Mouse (Mus musculus) midbrain, embryonic 12.5 days (tissue): ENCODE measurements around the gene Rnase4. TPM values are rescaled to one million over a fixed set of nuclear protein-coding genes. Genes with fewer than 3 reads are reported as not detected.
A peak's percentile ranks its signal among the peaks of the same experiment; 100 is the strongest.
"Not testable (repeated sequence)": the region's sequence is repeated elsewhere in the genome, so short reads cannot be mapped to it uniquely, and the experiment has no call there.

Source experiments
- ATAC-seq: fragments of 200-750 bp; cut with Nextera tagmentation; 2 replicates; pipeline ENCODE4 v1.8.0; 2017; ENCODE audit warnings: low read depth, moderate TSS enrichment, moderate library complexity; ENCODE audit not compliant: low FRiP score
- H3K27ac ChIP-seq: fragments of 300-500 bp; sonication (generic); replicated peaks from 2 replicates; pipeline ENCODE4 v1.5.1; 2016; ENCODE audit warnings: mild to moderate bottlenecking
- H3K27me3 ChIP-seq: fragments of 300-500 bp; sonication (generic); 2 replicates; pipeline ENCODE4 v1.6.1; 2016; ENCODE audit warnings: mild to moderate bottlenecking
- H3K36me3 ChIP-seq: fragments of 300-500 bp; sonication (generic); 2 replicates; pipeline ENCODE4 v1.6.1; 2016
- H3K4me1 ChIP-seq: fragments of 300-500 bp; sonication (generic); 2 replicates; pipeline ENCODE4 v1.6.1; 2016
- H3K4me2 ChIP-seq: fragments of 300-500 bp; sonication (generic); replicated peaks from 2 replicates; pipeline ENCODE4 v1.6.1; 2016; ENCODE audit warnings: mild to moderate bottlenecking, moderate library complexity
- H3K4me3 ChIP-seq: fragments of 300-500 bp; sonication (generic); 2 replicates; pipeline ENCODE4 v1.5.1; 2016; ENCODE audit warnings: mild to moderate bottlenecking
- H3K9ac ChIP-seq: fragments of 300-500 bp; sonication (generic); replicated peaks from 2 replicates; pipeline ENCODE4 v1.6.1; 2016; ENCODE audit warnings: mild to moderate bottlenecking, moderate library complexity
- H3K9me3 ChIP-seq: fragments of 300-500 bp; sonication (generic); 2 replicates; pipeline ENCODE4 v1.6.1; 2016; ENCODE audit warnings: mild to moderate bottlenecking
- WGBS: fragments of 180-500 bp; shearing (Covaris S2); methylation state at CpG from one replicate; pipeline ENCODE4 v1.1.7; 2016; 5-methylcytosine and 5-hydroxymethylcytosine counted together
- polyA plus RNA-seq: library from polyadenylated mRNA; unstranded; fragments of >200 nt; fragmentation: Nextera tagmentation; extraction: Ambion mirVana; gene quantifications from 2 replicates; pipeline ENCODE4 v1.2.1, GENCODE M21; 2016

The Rnase4 gene
- polyA plus RNA-seq, 1 experiment from 2014 or later = 14.2 TPM

GRCm38 (mm10) chr14:51090077-51090781 lies 648 bp upstream of the Rnase4 start:
- WGBS = under 1% methylated on average over 27 of the region's 27 CpGs
- Histone ChIP-seq H3K27ac (peak overlapping the region; percentile 76), H3K4me3 (peak overlapping the region; percentile 64), H3K4me2 (peak overlapping the region; percentile 75), H3K9me3 (no peaks in the 10 kb centered on the region), H3K27me3 (peaks cover 26% of the 10 kb centered on the region), H3K4me1 (0 out of 2 replicates have a peak, but pooled peaks cover 10% of the 10 kb centered on the region), H3K9ac (peak overlapping the region; percentile 53), H3K36me3 (no peaks in the 10 kb centered on the region)
- peak; percentile 47 for ATAC-seq

GRCm38 (mm10) chr14:51092073-51092620 lies 1.3 kb downstream of the Rnase4 start:
- no peak overlapping the region for H3K4me3 ChIP-seq
- H3K4me2 ChIP-seq = no peak overlapping the region
- H3K27me3 ChIP-seq = peaks cover 17% of the 10 kb centered on the region
- ATAC-seq = no peak
- H3K27ac ChIP-seq = no peak overlapping the region
- no peaks in the 10 kb centered on the region for H3K9me3 ChIP-seq
- H3K9ac ChIP-seq = no peak overlapping the region
- 54% methylated on average over 8 of the region's 8 CpGs for WGBS
- H3K4me1 ChIP-seq = 0 out of 2 replicates have a peak, but pooled peaks cover 10% of the 10 kb centered on the region
- no peaks in the 10 kb centered on the region for H3K36me3 ChIP-seq

- H3K9ac ChIP-seq = no peak overlapping the region
- no peak for ATAC-seq
- H3K9me3 ChIP-seq = no peaks in the 10 kb centered on the region
Observed at GRCm38 (mm10) chr14:51093496-51093895, 2.6 kb downstream of the Rnase4 start.

GRCm38 (mm10) chr14:51094096-51094875 lies 3.4 kb downstream of the Rnase4 start:
- 86% methylated on average over 5 of the region's 5 CpGs for WGBS
- Histone ChIP-seq H3K4me3 (no peak overlapping the region), H3K4me1 (no peaks in the 10 kb centered on the region), H3K9ac (no peak overlapping the region), H3K27ac (no peak overlapping the region), H3K9me3 (no peaks in the 10 kb centered on the region), H3K27me3 (peaks cover 17% of the 10 kb centered on the region), H3K36me3 (no peaks in the 10 kb centered on the region), H3K4me2 (no peak overlapping the region)
- ATAC-seq = no peak

More at GRCm38 (mm10) chr14:51093496-51093895, 2.6 kb downstream of the Rnase4 start:
- Histone ChIP-seq H3K4me2 (no peak overlapping the region), H3K4me1 (0 out of 2 replicates have a peak, but pooled peaks cover 6% of the 10 kb centered on the region), H3K27me3 (peaks cover 17% of the 10 kb centered on the region), H3K27ac (no peak overlapping the region), H3K4me3 (no peak overlapping the region), H3K36me3 (no peaks in the 10 kb centered on the region)
- 33% methylated on average over 3 of the region's 3 CpGs for WGBS

GRCm38 (mm10) chr14:51094921-51095320 lies 4.0 kb downstream of the Rnase4 start:
- Histone ChIP-seq H3K36me3 (no peaks in the 10 kb centered on the region), H3K4me1 (no peaks in the 10 kb centered on the region), H3K4me2 (no peak overlapping the region), H3K27me3 (peaks cover 17% of the 10 kb centered on the region), H3K27ac (no peak overlapping the region), H3K9me3 (no peaks in the 10 kb centered on the region), H3K9ac (no peak overlapping the region), H3K4me3 (no peak overlapping the region)
- WGBS = 76% methylated on average over 9 of the region's 9 CpGs
- no peak for ATAC-seq

- no peak overlapping the region for H3K9ac ChIP-seq
- H3K4me2 ChIP-seq = no peak overlapping the region
- no peak overlapping the region for H3K27ac ChIP-seq
- H3K27me3 ChIP-seq = peaks cover 15% of the 10 kb centered on the region
- WGBS = 74% methylated on average over 9 of the region's 9 CpGs
- H3K36me3 ChIP-seq = no peaks in the 10 kb centered on the region
- H3K4me3 ChIP-seq = no peak overlapping the region
- no peak for ATAC-seq
- no peaks in the 10 kb centered on the region for H3K4me1 ChIP-seq
- H3K9me3 ChIP-seq = no peaks in the 10 kb centered on the region
Observed at GRCm38 (mm10) chr14:51095736-51096524, 5.1 kb downstream of the Rnase4 start.

- H3K36me3 ChIP-seq = not testable (repeated sequence)
- ATAC-seq = peak; percentile 45
Observed at GRCm38 (mm10) chr14:51098300-51098699, 7.4 kb downstream of the Rnase4 start.

GRCm38 (mm10) chr14:51098921-51099320 lies 8.0 kb downstream of the Rnase4 start:
- no peak for ATAC-seq

More at GRCm38 (mm10) chr14:51098300-51098699, 7.4 kb downstream of the Rnase4 start:
- H3K4me1 ChIP-seq, H3K27me3 ChIP-seq, H3K27ac ChIP-seq, H3K4me2 ChIP-seq, H3K9me3 ChIP-seq, H3K9ac ChIP-seq, H3K4me3 ChIP-seq: not testable (repeated sequence)
- 54% methylated on average over 1 of the region's 1 CpGs for WGBS

GRCm38 (mm10) chr14:51101284-51101683 lies 10.4 kb downstream of the Rnase4 start:
- Histone ChIP-seq H3K9me3 (no peaks in the 10 kb centered on the region), H3K4me3 (no peak overlapping the region), H3K36me3 (no peaks in the 10 kb centered on the region), H3K4me2 (no peak overlapping the region), H3K27ac (no peak overlapping the region), H3K4me1 (no peaks in the 10 kb centered on the region), H3K9ac (no peak overlapping the region), H3K27me3 (no peaks in the 10 kb centered on the region)
- WGBS = 85% methylated on average over 9 of the region's 9 CpGs
- ATAC-seq = no peak

More at GRCm38 (mm10) chr14:51098921-51099320, 8.0 kb downstream of the Rnase4 start:
- H3K9ac ChIP-seq = no peak overlapping the region
- no peaks in the 10 kb centered on the region for H3K9me3 ChIP-seq
- H3K27ac ChIP-seq = no peak overlapping the region
- H3K4me1 ChIP-seq = no peaks in the 10 kb centered on the region
- H3K27me3 ChIP-seq = no peaks in the 10 kb centered on the region
- no peak overlapping the region for H3K4me3 ChIP-seq
- H3K4me2 ChIP-seq = no peak overlapping the region
- no peaks in the 10 kb centered on the region for H3K36me3 ChIP-seq
- 95% methylated on average over 11 of the region's 11 CpGs for WGBS

- no peaks in the 10 kb centered on the region for H3K4me1 ChIP-seq
- no peaks in the 10 kb centered on the region for H3K27me3 ChIP-seq
- no peak overlapping the region for H3K9ac ChIP-seq
- WGBS = 59% methylated on average over 3 of the region's 3 CpGs
- H3K4me2 ChIP-seq = no peak overlapping the region
- H3K36me3 ChIP-seq = no peaks in the 10 kb centered on the region
- no peak overlapping the region for H3K4me3 ChIP-seq
- ATAC-seq = peak; percentile 42; the same call in 1 of the 2 replicates
- no peaks in the 10 kb centered on the region for H3K9me3 ChIP-seq
- H3K27ac ChIP-seq = no peak overlapping the region
Observed at GRCm38 (mm10) chr14:51103217-51103616, 12.3 kb downstream of the Rnase4 start.

GRCm38 (mm10) chr14:51104366-51104765 lies 13.5 kb downstream of the Rnase4 start:
- Histone ChIP-seq H3K9ac (no peak overlapping the region), H3K9me3 (no peaks in the 10 kb centered on the region), H3K4me1 (no peaks in the 10 kb centered on the region), H3K27ac (no peak overlapping the region), H3K36me3 (no peaks in the 10 kb centered on the region), H3K27me3 (no peaks in the 10 kb centered on the region), H3K4me3 (no peak overlapping the region), H3K4me2 (no peak overlapping the region)
- WGBS = 84% methylated on average over 2 of the region's 2 CpGs
- no peak for ATAC-seq
